Mouse (Mus musculus): ENCODE measurements around the gene Asrgl1.
"Not testable (repeated sequence)": the region's sequence is repeated elsewhere in the genome, so short reads cannot be mapped to it uniquely, and the experiment has no call there.

The Asrgl1 gene

DNA sequence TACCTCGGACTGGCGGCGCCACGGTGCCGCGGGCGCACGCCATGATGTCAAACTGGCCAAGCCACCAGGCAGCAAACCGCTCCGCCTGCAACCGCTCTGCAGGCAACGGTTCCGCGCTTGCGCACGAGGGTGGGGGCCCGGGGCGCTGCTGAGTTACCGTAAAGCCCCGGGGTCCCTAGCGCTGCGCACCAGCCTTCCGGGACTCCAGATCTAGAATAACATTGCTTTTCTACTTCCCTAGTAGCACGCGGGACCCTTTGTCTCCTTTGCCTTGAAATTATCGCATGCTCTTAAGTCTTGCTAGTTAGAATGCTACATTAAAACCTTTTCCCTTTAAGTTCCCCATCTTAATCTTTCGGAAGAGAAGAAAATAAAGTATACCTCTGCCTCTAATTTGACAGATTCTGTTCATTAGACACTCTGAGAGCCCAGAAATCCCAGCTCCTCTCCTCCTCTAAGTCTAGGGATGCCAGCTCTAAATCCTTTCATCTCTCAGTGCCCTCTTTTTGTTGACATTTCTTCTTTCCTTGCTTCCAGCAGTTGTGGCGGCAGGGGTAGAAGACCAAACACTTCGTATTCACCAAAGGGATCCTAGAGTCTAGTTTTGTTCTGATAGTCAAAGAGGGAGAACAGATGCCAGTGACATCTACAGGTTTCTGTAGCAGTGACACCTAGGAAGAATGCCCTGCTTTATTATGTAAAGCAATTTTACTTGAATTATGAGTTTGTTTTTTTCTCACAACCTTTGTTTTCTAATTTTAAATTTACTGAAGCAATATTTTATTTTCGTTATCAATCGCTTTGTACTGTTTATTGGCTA is at the start of gene Asrgl1:
Gene Asrgl1, minus strand, starts transcription at position 125 of the 820 bp plus-strand sequence.
- peak; percentile 91 for DNase-seq (ENCODE audit: low spot score)

DNA sequence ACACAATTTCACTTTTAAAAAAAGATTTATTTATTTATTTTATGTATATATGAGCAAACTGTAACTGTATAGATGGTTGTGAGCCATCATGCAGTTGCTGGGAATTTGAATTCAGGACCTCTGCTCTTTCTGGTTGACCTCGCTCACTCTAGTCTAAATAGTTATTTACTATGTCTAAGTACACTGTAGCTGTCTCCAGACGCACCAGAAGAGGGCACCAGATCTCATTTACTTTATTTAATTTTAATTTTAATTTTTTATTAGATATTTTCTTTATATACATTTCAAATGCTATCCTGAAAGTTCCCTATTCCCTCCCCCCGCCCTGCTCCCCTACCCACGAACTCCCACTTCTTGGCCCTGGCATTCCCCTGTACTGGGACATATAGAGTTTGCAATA is 10.8 kb upstream of the Asrgl1 start:
- no peak for DNase-seq (ENCODE audit: low spot score)

DNA sequence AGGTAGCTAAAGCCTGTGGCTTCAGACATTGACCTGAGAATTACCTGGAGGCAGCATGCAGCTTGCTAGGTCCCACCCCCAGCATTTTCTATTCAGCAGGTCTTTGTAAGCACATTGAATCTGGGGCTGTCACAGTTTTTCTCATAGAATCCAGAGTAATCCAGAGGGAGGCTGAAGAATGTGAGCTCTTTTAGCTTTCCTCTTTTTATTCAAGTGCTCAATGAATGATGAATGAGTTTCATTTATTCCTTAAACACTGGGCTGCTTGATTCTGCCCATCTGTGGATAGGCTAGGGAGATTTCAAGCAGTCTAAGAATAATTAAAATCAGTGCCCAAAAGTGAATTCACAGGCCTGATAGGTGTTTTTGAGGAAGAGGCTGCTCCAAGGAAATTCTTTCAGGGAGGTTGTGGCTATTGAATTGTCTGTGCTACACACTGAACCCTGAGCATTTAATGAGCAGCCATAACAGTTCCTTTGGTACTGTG is 8.2 kb upstream of the Asrgl1 start:
- no peak for DNase-seq (ENCODE audit: low spot score)

DNA sequence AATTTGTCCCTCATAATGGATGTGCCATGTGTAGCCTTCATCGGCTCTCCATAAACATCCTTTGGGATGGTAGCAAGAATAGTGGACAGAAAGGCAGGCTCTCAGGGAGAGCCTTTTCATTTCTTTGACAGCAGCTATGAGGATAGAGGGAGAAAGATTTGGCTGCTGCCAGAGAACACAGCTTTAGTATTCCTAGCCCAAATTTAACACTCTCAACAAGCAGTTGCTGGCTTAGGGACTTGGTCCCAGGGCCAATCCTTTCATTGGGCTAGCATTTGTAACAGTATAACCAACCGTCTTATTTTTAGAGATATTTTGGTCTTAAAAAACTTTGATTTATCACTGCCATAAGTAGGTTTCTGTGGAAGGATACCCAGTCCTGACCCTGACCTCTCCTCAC is 7.8 kb upstream of the Asrgl1 start:
- no peak for DNase-seq (ENCODE audit: low spot score)

DNA sequence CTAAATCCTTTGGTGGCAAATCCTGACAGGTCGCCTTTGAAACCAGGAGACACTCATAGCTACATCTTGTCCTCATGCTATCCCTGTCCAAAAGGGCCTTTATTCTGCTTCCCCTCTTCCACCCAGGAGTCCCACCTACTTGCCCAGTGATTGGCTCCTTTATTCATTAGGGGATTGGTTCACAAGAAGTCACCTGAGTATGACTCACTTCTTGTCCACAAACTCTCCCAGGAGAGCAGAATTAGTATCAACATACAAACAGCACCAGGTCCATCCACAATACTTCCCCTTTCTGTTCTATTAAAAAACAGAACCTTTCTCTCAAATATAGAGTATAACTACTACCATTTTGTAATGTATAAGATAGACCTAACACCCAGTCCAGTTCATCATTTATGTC is 4.9 kb upstream of the Asrgl1 start:
- not testable (repeated sequence) for DNase-seq (ENCODE audit: low spot score)

DNA sequence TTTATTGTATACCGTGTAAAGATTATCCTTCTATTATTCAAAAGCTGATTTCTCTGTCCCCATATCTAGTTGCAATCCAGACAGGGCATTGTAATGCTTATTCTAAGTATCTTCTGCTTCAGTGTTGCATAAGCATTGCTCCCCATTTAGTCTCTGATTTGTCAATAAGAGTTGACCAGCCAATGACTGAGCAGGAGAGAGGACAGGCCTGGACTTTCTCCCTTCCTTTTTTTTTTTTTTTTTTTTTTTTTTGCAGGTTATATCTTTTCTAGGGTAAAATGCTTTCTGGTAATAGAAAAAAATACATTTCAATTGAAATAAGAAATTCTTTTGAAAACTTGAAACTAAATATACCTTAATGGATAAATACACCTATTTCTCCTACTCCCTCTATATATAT is 1.7 kb upstream of the Asrgl1 start:
- no peak for DNase-seq (ENCODE audit: low spot score)

DNA sequence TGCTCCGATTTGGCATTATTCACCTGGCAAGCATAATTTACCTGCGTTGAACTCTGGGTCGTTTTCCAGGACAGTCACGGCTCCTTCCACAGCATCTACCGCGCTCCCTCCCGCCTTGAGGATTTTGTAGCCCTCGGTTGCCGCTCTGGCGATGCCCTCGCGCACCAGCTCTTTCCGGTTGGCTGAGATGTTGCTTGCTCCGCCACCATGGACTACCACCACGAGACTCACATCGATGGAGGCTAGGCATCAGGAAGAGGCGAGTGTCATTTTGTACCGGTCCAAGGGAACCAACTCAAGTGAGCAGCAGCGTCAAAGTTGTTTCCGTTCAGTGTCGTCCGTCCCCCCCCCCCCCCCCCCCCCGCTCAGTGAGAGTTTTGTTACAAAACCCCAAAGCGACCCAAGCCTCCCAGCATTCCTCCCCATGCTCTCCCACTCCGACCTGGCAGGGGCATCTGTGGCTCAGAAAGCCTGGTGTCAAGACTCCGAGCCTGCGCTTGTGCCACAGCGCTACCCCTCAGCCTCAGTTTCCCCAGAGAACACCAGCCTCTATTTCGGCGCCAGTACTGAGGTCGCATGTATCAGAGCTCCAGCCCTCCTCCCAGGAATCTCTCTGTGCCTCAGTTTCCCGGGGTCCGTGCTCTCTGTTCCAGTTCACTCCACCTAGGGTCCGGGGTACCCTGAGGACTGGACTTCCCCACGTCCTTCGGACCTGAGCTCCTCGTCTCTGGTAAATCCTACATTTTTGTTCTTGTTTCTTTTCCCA is 507 bp downstream of the Asrgl1 start:
- peak; percentile 32 for DNase-seq (ENCODE audit: low spot score)

DNA sequence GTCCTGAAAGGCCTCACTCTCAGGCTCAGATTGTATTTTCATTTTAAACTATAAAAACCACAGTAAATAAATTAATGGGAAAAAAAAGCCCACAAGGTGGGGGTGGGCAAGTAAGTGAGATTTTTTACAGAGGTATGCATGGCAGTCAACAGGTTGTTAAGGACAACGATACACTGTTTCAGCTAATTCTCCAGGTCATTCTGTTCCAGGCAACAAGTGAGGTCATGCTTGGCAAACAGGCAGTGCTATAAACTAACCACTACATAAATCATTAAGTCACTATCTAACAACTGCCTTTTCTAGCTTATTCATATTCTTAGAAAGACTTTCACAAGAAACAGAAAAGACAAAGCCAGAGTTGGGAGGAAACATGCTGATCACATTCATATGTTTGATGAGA is 5.4 kb downstream of the Asrgl1 start:
- DNase-seq (ENCODE audit: low spot score) = no peak

DNA sequence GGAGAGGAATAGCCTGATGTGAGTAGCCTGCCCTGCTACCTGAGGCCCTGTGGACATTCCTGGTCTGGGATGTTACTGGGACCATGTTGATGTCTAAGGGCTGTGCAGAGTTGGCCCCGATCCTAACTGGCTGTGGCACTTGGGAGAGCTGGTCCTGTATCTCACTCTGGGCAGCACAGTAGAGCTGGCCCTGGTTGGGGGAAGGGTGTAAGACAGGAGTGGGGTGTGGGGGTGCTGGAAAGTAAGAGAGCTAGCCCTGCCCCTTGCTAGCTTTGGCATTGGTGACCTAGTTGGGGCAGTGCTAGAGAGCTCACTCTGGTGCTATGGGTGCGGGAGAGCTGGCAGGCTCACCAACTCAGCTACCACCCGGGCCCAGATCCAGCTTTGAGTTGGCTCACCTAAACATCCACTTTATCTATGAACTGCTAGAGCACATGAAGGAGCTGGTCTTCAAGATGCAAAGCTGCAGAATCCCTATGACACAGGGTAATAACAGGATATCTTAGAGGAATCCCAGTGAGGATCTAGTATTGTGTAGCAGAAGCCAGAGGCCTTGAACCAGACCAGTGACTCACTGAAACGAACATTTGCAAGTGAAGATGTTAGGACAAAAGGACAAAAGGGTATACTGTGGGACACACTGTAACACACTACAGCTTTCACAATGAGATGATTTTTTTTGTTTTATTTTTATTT is 6.8 kb downstream of the Asrgl1 start:
- DNase-seq (ENCODE audit: low spot score) = no peak

DNA sequence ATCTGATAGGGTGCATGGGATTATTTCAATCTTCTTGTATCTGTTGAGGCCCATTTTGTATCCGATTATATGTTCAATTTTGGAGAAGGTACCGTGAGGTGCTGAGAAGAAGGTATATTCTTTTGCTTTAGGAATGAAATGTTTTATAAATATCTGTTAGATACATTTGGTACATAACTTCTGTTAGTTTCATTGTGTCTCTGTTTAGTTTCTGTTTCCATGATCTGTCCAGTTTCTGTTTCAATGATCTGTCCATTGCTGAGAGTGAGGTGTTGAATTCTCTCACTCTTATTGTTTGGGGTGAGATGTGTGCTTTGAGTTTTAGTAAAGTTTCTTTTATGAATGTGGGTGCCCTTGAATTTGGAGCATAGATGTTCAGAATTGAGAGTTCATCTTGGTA is 11.4 kb downstream of the Asrgl1 start:
- not testable (repeated sequence) for DNase-seq (ENCODE audit: low spot score)

DNA sequence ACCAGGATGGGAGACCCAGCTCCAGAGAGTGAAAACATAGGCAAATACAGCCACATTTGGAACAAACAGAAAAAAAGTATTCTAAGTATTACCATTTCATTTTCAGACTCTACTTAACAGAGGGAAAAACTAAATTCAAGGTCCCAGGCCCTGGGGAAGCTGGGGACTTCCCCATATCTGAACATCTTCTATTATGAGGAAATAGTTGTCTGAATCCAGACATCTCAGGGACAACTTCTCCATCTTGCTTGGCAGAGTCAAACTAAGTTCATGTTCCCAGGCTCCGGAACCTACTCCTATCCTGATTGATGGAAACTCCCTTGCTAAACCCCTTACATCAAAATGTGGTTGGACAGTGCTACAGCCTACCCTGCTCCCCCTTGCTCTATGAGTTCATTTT is 13.0 kb downstream of the Asrgl1 start:
- DNase-seq (ENCODE audit: low spot score) = no peak

DNA sequence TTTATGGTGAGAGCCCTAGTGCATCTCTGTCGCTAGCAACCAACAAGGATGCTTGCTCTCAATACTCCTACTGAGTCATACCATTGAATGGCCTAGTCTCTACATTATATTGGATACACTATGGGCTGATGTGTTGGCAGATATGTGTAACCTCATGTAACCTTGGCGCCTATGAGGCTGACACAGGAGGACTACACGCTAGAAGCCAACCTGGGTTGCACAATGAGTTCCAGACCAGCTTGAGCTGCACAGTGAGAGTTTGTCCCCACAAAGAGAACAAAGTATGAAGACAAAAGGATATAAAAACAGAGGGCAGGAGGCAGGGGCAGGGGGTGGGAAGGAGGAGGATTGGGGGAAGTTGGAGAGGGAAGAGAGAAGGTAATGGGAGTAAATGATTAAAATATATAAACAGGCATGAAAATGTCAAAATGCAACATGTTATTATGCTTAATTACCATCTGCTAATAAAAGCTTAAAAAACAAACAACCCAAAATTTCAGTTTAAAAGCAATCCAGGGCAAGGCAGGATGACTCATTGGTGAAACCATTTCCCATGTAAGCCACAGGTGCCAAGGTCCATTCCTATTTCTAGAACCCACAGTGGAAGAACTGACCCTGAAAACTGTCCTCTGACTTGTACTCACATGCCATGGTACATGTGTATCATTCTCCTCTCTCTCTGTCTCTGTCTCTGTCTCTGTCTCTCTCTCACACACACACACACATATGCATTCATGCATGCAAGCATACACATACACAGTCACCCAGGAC is 15.6 kb downstream of the Asrgl1 start:
- no peak for DNase-seq (ENCODE audit: low spot score)

DNA sequence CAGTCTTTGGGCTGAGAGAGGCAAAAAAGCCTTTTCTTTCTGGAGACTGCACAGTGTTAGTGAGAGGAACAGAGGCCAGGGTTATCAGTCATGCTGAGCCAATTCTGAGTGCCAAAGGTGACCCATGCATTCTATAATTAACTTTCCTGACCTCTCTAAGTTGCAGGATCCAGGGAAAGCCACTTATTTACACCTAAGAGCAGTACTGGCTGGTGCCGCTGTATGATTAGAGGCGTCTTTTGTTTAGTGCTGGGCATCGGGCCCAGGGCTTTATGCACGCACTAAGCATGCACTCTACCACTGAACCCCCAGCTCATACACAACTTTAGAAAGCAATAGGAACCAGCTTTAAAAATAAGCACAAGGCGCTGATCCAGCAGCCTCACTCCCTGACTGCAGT is 18.2 kb downstream of the Asrgl1 start:
- no peak for DNase-seq (ENCODE audit: low spot score)

DNA sequence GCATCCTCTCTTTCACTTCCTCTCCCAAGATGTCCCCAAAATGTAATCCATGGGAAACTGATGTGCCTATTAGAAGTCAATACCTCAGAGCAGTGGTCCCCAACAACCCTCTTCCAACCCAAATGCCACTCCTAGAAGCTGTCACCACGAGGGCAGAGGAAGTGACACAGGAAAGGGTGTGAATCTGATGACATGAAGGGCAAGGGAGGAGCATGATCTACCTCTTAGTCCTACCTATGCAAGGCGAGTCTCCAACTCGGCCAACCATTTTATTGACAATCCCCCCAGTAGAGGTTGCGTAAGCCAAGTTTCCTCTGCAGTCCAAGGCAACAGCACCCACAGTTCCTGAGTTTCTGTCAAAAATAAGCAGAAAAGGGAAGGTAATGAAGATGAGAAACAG is 19.2 kb downstream of the Asrgl1 start:
- DNase-seq (ENCODE audit: low spot score) = no peak

DNA sequence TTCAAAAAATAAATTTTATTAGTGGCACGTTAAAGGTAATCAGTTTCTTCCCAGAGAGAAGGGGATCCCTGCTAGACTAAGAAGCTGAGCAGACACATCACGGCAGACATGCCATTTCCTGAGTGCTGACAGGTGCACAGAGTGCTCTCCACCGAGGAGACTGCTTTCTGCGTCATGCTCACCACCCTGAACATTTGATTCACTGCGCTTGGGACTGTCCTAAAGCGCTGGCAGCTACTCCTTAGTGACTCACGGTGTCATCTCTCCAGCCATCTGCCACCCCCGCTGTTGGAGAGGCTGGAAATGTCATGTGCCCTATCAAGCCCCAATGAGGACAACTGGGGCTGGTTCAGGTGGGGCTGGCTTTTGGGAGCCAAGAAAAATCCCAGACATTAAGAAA is 23.4 kb downstream of the Asrgl1 start:
- DNase-seq (ENCODE audit: low spot score) = no peak

DNA sequence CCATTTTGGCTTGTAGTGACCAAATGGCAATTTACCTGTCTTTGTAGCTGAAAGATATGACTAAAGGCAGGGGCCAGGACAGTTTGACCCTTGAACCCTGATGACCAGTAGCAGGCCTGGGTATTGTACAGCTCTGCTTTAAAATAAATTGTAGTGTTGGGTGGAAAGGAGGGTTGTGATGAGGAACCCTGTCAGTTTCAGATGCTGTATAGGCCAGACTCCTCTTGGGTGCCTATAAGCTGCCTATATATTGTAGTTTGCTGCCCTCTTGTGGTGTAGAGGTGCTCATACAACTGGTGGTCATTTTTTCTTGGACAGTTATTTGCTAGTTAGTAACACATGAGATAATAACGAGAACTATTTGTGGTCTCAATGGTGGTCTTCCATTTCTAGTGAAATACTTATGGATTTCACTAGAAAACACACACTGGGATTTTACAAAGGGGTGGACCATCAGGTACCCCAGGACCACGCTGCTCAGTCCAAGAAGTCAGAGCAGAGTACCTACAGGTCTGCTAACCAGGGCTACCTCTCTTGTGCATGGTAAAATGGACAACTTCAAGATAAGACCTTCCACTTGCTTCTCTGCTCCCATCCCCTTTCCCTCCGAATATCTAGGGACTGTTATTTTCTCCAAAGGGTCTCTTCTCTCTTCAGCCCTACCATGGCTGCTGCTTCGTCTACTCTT is 25.1 kb downstream of the Asrgl1 start:
- DNase-seq (ENCODE audit: low spot score) = no peak

DNA sequence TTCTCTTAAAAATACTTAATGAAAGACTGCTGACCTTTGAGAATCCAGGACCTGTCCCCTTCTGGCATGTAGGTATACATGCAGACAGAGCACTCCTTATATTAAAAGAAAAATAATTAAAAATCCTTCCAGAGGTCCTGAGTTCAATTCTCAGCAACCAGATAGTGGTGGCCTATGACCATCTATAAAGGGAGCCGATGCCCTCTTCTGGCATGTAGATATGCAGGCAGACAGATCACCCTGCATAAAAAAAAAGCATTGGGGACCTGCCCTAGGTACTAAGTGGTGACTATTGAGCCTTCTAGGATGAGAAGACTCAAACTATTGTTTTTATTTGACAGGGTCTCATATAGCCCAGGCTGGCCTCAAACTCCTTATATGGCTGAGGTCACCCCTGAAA is 26.9 kb downstream of the Asrgl1 start:
- DNase-seq (ENCODE audit: low spot score) = no peak

DNA sequence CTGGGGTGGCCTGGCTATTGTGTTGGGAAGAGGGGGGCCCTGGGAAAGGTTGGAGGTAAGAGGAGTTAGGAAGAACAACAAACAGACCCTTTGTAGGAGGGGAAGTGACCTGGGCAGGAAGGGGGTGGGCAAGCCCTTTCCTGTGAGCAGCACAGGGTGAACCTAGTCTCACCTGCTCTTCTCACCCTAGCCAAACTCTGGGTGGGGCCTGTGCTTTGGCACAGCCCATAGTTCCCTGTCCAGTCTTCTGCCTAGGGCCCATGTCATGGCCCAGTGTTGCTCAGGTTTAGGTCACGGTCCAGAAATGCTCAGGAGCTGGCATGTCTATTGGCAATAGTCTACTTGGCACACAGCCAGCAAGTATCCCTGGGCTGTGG is 28.1 kb downstream of the Asrgl1 start:
- no peak for DNase-seq (ENCODE audit: low spot score)

DNA sequence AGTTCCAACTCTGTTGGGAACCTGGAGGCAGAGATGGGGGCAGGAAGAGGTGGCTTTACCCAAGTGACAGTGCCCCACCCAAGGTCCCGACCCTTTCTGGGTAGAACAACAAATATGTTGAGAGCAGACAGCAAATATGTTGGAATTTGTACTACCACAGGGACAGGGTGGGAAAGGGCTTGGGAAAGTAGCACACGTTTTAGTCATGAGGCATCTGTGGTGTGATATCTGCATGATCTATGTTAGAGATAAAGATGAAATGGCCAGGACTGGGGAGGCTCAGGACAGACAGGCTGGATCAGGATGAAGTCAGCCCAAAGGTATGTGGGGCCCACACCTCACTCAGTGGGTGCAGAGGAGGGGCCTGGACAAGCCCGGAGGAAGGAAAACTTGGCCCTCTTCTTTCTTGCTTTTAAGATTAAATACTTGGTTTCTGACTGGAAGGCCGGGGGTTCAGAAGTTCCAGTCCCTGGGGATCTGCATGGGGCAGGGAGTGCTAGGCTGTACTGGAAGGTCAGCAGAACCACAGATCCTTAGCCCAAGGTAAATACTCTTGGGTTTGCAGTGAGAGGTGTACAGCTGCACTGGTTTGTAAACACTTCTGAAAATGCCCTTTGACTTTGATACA is 28.6 kb downstream of the Asrgl1 start:
- DNase-seq (ENCODE audit: low spot score) = no peak

DNA sequence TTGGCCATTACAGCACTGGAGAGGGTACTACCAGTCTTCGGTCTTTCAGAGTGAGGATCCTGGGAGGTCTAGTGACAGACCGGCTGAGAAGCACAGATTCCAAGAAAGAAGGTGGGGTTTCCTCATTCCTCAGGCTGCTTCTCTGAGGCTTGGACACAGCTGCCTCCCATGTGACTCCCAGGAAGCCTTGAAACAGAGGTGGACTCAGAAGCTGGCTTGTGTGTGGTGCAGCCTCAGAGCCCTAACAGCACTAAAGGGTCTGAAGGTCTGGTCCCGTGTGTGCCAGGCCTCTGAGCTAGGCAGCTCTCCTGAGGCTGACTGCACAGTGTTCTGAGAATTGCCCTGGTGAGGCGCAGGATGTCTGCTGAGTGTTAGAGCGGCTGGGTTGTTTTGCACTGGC is 29.3 kb downstream of the Asrgl1 start:
- DNase-seq (ENCODE audit: low spot score) = peak; percentile 25

DNA sequence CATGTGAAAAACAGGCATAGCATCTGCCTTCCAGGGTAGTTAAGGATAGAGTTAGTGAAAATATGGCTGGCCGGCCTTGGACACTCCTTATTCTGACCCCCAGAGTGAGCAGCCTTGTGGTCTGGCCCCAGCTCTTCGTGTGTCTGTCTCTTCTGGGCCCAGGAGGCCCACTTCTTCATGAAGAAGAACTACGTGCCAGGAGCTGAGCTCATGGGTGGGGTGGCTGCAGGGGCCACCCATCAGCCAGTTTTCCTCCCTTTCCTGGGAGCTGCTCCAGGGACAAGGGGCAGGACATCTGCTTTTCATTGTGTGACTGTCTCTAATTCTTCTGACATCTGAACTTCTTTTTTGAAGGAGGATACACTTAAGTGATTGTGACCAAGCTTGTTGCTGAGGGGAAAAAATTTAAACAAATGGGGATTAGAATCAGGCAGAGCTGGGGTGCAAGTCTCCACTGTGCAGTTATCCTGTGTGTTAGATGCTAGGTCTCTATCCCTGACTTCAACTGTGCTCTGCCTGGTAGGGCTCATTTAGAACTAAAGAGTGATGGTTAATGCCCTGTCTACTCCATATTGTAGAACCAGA is 30.2 kb downstream of the Asrgl1 start:
- DNase-seq (ENCODE audit: low spot score) = no peak
